Mouse (Mus musculus) left cerebral cortex, postnatal 36 days (tissue): Measurements from ENCODE around the gene Dap3. TPM values are rescaled to one million over a fixed set of nuclear protein-coding genes. Genes with fewer than 3 reads are reported as not detected.
"Not testable (repeated sequence)": the region's sequence is repeated elsewhere in the genome, so short reads cannot be mapped to it uniquely, and the experiment has no call there.

Source experiments
- DNase-seq, 2 experiments: peaks; one replicate each; pipeline ENCODE4 v3.0.0; 2021 to 2022; ENCODE audit warnings: low spot score in 2 of 2, mixed read lengths in 1 of 2
- intact Hi-C: fragments of 180-260 bp; cut with DNase I; formaldehyde crosslinking; loops from one replicate; pipeline ENCODE4 v1.15.1; 2025
- total RNA-seq, 2 experiments: library from RNA; stranded (reverse); gene quantifications; 2 replicates each; pipeline ENCODE4 v1.2.3; 2021

Dap3 gene
- total RNA-seq, 2 experiments from 2014 or later: 97.8 to 107 TPM

- intact Hi-C loops: no loop called here
- no peak for DNase-seq
Measured at GRCm38 (mm10) chr3:88914384-88914810, 36.6 kb downstream of the Dap3 start.

- intact Hi-C loops: no loop called here
- DNase-seq: peak; percentile 92
Measured at GRCm38 (mm10) chr3:88913511-88914383, 37.2 kb downstream of the Dap3 start, which contains the start of gene Msto1. Msto1 (minus strand) TSS chr3:88913999.

DNA sequence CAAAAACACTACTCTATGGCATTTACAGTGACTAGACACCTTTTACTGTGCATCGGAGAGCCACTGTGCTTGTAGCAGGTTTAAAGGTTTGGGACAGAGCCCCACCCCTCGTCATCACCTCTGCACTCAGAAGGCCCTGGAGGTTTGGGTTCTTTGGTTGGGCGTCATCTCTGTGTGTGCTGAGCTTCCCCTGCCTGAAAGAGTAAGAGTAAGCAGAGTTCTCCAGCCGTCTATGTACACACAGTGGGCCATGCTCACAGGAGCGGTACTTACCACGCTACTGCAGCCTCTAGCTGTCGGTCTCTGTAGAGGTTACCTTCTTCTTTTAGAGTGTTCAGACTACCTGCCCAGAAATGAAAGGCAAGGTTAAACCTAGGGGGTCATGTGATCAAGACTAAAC, 38.4 kb downstream of the Dap3 start:
- intact Hi-C loops: no loop called here
- DNase-seq: no peak

DNA sequence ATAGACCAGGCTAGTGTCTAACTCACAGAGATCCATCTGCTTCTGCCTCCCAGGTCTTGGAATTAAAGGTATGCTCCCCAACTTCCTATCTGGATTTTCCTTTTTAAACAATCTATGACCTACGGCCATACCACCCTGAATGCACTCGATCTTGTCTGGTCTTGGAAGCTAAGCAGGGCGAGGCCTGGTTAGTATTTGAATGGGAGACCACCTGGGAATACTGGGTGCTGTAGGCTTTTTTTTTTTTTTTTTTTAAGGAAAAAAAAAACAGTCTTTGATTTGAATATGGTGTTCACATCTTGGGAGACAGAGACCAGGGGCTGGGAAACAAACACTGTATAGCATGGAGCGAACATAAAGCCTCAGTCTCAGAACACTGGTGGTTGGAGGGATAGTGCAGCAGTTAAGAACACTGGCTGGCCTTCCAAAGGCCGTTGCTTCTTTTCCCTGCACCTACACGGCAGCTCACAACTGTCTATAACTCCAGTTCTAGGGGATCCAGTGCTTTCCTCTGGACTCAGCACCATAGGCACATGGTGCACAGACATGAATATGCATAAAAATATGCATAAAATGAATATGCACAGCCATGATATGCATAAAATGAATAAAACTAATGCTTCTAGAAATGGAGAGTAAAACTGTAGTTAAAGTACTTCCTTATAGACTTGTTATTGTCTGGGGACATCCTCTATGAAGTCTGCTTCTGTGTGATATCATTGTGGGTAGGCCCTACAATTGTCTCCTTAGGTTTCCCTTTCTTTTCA, 44.4 kb downstream of the Dap3 start:
- DNase-seq: no peak
- intact Hi-C loops: no loop called here

- intact Hi-C loops: no loop called here
- no peak for DNase-seq
Measured at GRCm38 (mm10) chr3:88905741-88906140, 45.2 kb downstream of the Dap3 start.

- no peak for DNase-seq
- intact Hi-C loops: no loop called here
Measured at GRCm38 (mm10) chr3:88905209-88905608, 45.8 kb downstream of the Dap3 start.

GRCm38 (mm10) chr3:88904803-88905202, 46.2 kb downstream of the Dap3 start:
- no peak for DNase-seq
- intact Hi-C loops: no loop called here

DNA sequence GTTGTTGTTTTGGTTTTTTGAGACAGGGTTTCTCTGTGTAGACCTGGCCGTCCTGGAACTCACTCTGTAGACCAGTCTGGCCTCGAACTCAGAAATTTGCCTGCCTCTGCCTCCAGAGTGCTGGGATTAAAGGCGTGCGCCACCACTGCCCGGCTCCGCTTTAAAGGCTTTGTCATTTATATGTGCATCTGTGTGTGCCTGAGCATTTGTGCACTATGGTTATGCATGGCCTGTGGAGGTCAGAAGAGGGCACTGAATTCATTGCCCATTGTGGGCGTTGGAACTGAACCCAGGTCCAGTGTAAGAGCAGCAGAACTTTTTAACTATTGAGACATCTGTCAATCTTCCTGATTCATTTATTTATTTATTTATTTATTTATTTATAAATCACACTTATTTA, 58.0 kb downstream of the Dap3 start:
- DNase-seq, intact Hi-C loops: not testable (repeated sequence)

DNA sequence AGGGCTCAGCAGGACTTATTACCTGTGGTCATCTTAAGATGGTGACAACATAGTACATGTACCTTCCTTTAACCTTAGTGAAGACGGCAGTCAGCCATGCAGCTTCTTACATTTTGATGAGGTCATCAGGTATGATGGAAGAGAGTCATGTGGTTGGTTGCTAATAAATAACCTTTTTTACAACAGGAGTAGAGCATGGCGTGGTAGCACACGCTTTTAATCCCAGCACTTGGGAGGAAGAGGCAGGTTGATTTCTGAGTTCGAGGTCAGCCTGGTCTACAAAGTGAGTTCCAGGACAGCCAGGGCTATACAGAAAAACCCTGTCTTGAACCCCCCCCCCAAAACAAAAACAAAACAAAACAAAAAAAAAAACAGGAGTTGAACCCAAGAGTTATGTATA, 68.4 kb downstream of the Dap3 start:
- intact Hi-C loops, DNase-seq: not testable (repeated sequence)

Other genes starting within 250 kb of the Dap3 start
- 10 to 100 TPM; 47.9 to 51.3 TPM for gene Rit1, start 234.3 kb downstream of the Dap3 start, total RNA-seq
- 100 to 1,000 TPM; 498 to 620 TPM for gene Syt11, start 176.0 kb downstream of the Dap3 start, total RNA-seq
- gene Gon4l, start 116.0 kb downstream of the Dap3 start, total RNA-seq: 10 to 100 TPM; 42.4 to 47.2 TPM
- 10 to 100 TPM; 19.8 to 23.0 TPM for gene Msto1, start 37.2 kb downstream of the Dap3 start, total RNA-seq
- gene Ash1l, start 559 bp downstream of the Dap3 start, total RNA-seq: 10 to 100 TPM; 81.3 to 95.4 TPM
- 100 to 1,000 TPM; 185 to 202 TPM for gene Rusc1, start 142.1 kb upstream of the Dap3 start, total RNA-seq
- under 1 TPM; 0.15 to 0.43 TPM for gene Gm43738, start 149.9 kb upstream of the Dap3 start, total RNA-seq
- gene Fdps, start 150.8 kb upstream of the Dap3 start, total RNA-seq: 10 to 100 TPM; 79.8 to 94.6 TPM
- gene Pklr, start 185.0 kb upstream of the Dap3 start, total RNA-seq: not detected
- 10 to 100 TPM; 12.9 to 19.1 TPM for gene Hcn3, start 209.0 kb upstream of the Dap3 start, total RNA-seq
- 10 to 100 TPM; 36.8 to 52.2 TPM for gene Clk2, start 213.6 kb upstream of the Dap3 start, total RNA-seq
- 10 to 100 TPM; 64.0 to 67.2 TPM for gene Scamp3, start 226.3 kb upstream of the Dap3 start, total RNA-seq
- gene Fam189b, start 232.0 kb upstream of the Dap3 start, total RNA-seq: 10 to 100 TPM; 59.3 to 60.3 TPM